Mouse (Mus musculus): Measurements from ENCODE around the gene Etv6.
A peak's percentile ranks its signal among the peaks of the same experiment; 100 is the strongest.

Gene Etv6

GRCm38 (mm10) chr6:134175059-134175458 is 139.6 kb downstream of the Etv6 start:
- DNase-seq, result no peak

GRCm38 (mm10) chr6:134177196-134177595 is 141.7 kb downstream of the Etv6 start:
- no peak for DNase-seq

GRCm38 (mm10) chr6:134182301-134182948 is 146.9 kb downstream of the Etv6 start:
- no peak for DNase-seq

GRCm38 (mm10) chr6:134183592-134184342 is 148.3 kb downstream of the Etv6 start:
- no peak for DNase-seq

- no peak for DNase-seq
These were observed 150.9 kb downstream of the Etv6 start for GRCm38 (mm10) chr6:134186286-134186903.

- DNase-seq, result no peak
These were observed 153.2 kb downstream of the Etv6 start for GRCm38 (mm10) chr6:134188719-134189118.

- DNase-seq, result no peak
These were observed 153.7 kb downstream of the Etv6 start for GRCm38 (mm10) chr6:134189174-134189573.

- peak; percentile 37 for DNase-seq
These were observed 154.2 kb downstream of the Etv6 start for GRCm38 (mm10) chr6:134189575-134190132.

GRCm38 (mm10) chr6:134190597-134191278 is 155.2 kb downstream of the Etv6 start:
- DNase-seq, result no peak

GRCm38 (mm10) chr6:134192710-134193109 is 157.2 kb downstream of the Etv6 start:
- no peak for DNase-seq

GRCm38 (mm10) chr6:134199895-134200294 is 164.4 kb downstream of the Etv6 start:
- DNase-seq, result no peak

- DNase-seq, result no peak
These were observed 165.1 kb downstream of the Etv6 start for GRCm38 (mm10) chr6:134200577-134200976.

- no peak for DNase-seq
These were observed 166.7 kb downstream of the Etv6 start for GRCm38 (mm10) chr6:134202176-134202575.

- DNase-seq, result no peak
These were observed 169.7 kb downstream of the Etv6 start for GRCm38 (mm10) chr6:134205163-134205562.

GRCm38 (mm10) chr6:134205726-134206125 is 170.2 kb downstream of the Etv6 start:
- no peak for DNase-seq

- no peak for DNase-seq
These were observed 170.8 kb downstream of the Etv6 start for GRCm38 (mm10) chr6:134206251-134206650.

- peak; percentile 28 for DNase-seq
These were observed 172.1 kb downstream of the Etv6 start for GRCm38 (mm10) chr6:134207391-134208179.

GRCm38 (mm10) chr6:134208180-134208952 is 172.9 kb downstream of the Etv6 start:
- no peak for DNase-seq

- DNase-seq, result no peak
These were observed 175.4 kb downstream of the Etv6 start for GRCm38 (mm10) chr6:134210675-134211457.

GRCm38 (mm10) chr6:134211458-134211776 is 175.9 kb downstream of the Etv6 start:
- DNase-seq, result no peak

GRCm38 (mm10) chr6:134217747-134218146 is 182.2 kb downstream of the Etv6 start:
- no peak for DNase-seq

Data from embryo, embryonic 11 days (tissue).